ENCODE assay signal across 8 mouse cellular contexts in genomic region chr9:107709697-107710483, GRCm38 (mm10). TPM values are rescaled to one million over a fixed set of nuclear protein-coding genes. Genes with fewer than 3 reads are reported as not detected.
DNase-seq lines count a peak whose midpoint lies in the region; ATAC-seq and TF ChIP-seq lines count a peak whose summit lies in the region.

Gene Sema3f, minus strand, starts transcription at chr9:107710475.

- TF ChIP-seq CTCF in lung, adult 2 months (IDR thresholded peaks at IDR 0.05; ENCODE audit: insufficient read depth, low read length), result peak; percentile 59
- peak; percentile 53; the same call in 1 of the 2 replicates for TF ChIP-seq CTCF in thymus, adult 2 months (IDR thresholded peaks at IDR 0.05; ENCODE audit: borderline replicate concordance, control insufficient read depth, extremely low read depth, insufficient read depth, low read length, poor library complexity)

- WGBS in forebrain, embryonic 13.5 days, result under 1% methylated on average over 63 of the region's 86 CpGs
- WGBS in lung, adult 2 months, result 2% methylated on average over 81 of the region's 86 CpGs
- WGBS in thymus, adult 2 months, result 2% methylated on average over 86 of the region's 86 CpGs

- H3K4me1 ChIP-seq in ES-E14 (ENCODE audit: control insufficient read depth in 2 of 2, insufficient read depth in 2 of 2, low read length in 2 of 2, poor library complexity in 1 of 2), result peaks cover 11 to 48% of the 10 kb centered on the region in 2 experiments
- H3K4me1 ChIP-seq in forebrain, embryonic 13.5 days, result peaks cover 60% of the 10 kb centered on the region
- H3K4me1 ChIP-seq in lung, adult 2 months (ENCODE audit: control insufficient read depth, insufficient read depth, low read length), result peaks cover 5% of the 10 kb centered on the region
- peaks cover 28% of the 10 kb centered on the region for H3K4me1 ChIP-seq in thymus, adult 2 months (replicated peaks; ENCODE audit: control insufficient read depth, insufficient read depth, low read length)

- ATAC-seq in cerebellum, adult (ENCODE audit: insufficient number of reproducible peaks, low FRiP score, low TSS enrichment), result peak; percentile 50
- peak; percentile 77 for ATAC-seq in forebrain, embryonic 13.5 days

- peak within 1 kb of the TSS; percentile 63 for H3K9ac ChIP-seq in ES-E14 (ENCODE audit: insufficient read depth, low read depth, low read length, poor library complexity, severe bottlenecking)
- H3K9ac ChIP-seq in forebrain, embryonic 13.5 days, result peak within 1 kb of the TSS; percentile 80

- H3K9me3 ChIP-seq in ES-E14 (ENCODE audit: control insufficient read depth, insufficient read depth, low read depth, low read length), result no peaks in the 10 kb centered on the region
- H3K9me3 ChIP-seq in forebrain, embryonic 13.5 days (replicated peaks), result no peaks in the 10 kb centered on the region

- peaks cover 54% of the 10 kb centered on the region for H3K27me3 ChIP-seq in forebrain, embryonic 13.5 days
- peaks cover 11% of the 10 kb centered on the region for H3K27me3 ChIP-seq in thymus, adult 2 months (ENCODE audit: control insufficient read depth, insufficient read depth, low read length)

- TF ChIP-seq POLR2A in lung, adult 2 months (IDR thresholded peaks at IDR 0.05; ENCODE audit: borderline replicate concordance, extremely low read depth, low read depth, low read length), result peak; percentile 88; the same call in 1 of the 2 replicates
- TF ChIP-seq POLR2A in thymus, adult 2 months (IDR thresholded peaks at IDR 0.05; ENCODE audit: control insufficient read depth, extremely low read depth, insufficient read depth, low read length, poor library complexity), result peak; percentile 46

- H3K27ac ChIP-seq in ES-E14 (ENCODE audit: insufficient read depth, low read depth, low read length, poor library complexity, severe bottlenecking), result no peak within 1 kb of the TSS
- peak within 1 kb of the TSS; percentile 70 for H3K27ac ChIP-seq in forebrain, embryonic 13.5 days
- H3K27ac ChIP-seq in thymus, adult 2 months (ENCODE audit: control insufficient read depth, insufficient read depth, low read length), result no peak within 1 kb of the TSS

- DNase-seq in ES-E14 (ENCODE audit: low read depth, low spot score), result peak; percentile 67
- DNase-seq in heart, postnatal 10 days, result peak; percentile 83 to 84
- peak; percentile 88 to 94 for DNase-seq in kidney, postnatal 4 days
- peak; percentile 85 for DNase-seq in lung, adult 2 months
- peak; percentile 67 for DNase-seq in ovary, adult 18-20 months (ENCODE audit: low spot score)
- peak; percentile 83 for DNase-seq in thymus, adult 2 months

- intact Hi-C loops in heart, postnatal 10 days (cut with DNase I), result loop anchor here (2.0 kb wide), 1 partner anchor 29 kb away; no protein-coding TSS in a partner anchor

- peak within 1 kb of the TSS; percentile 86 for H3K4me2 ChIP-seq in forebrain, embryonic 13.5 days

- in situ Hi-C loops in ES-E14 (cut with MboI; ENCODE audit: low sequenced_read_pairs in 2 of 2, unreplicated experiment in 2 of 2), result no loop called here

- no peaks in the 10 kb centered on the region for H3K36me3 ChIP-seq in ES-E14 (ENCODE audit: control insufficient read depth, insufficient read depth, low read length, poor library complexity, severe bottlenecking)
- peaks cover 5% of the 10 kb centered on the region for H3K36me3 ChIP-seq in forebrain, embryonic 13.5 days (ENCODE audit: poor library complexity, severe bottlenecking)
- no peaks in the 10 kb centered on the region for H3K36me3 ChIP-seq in thymus, adult 2 months (ENCODE audit: control insufficient read depth, insufficient read depth, low read length)

- peak within 1 kb of the TSS; percentile 84 to 89 for H3K4me3 ChIP-seq in ES-E14 (ENCODE audit: insufficient read depth in 1 of 2, low read depth in 1 of 2, low read length in 2 of 2, poor library complexity in 1 of 2, severe bottlenecking in 1 of 2)
- peak within 1 kb of the TSS; percentile 65 for H3K4me3 ChIP-seq in forebrain, embryonic 13.5 days
- peak within 1 kb of the TSS; percentile 87 for H3K4me3 ChIP-seq in lung, adult 2 months (replicated peaks; ENCODE audit: extremely low read depth, low read depth, low read length)
- H3K4me3 ChIP-seq in thymus, adult 2 months (ENCODE audit: control insufficient read depth, insufficient read depth, low read length), result peak within 1 kb of the TSS; percentile 58

TF ChIP-seq in ES-E14, 5 proteins besides CTCF, POLR2A, EP300 and RAD21:
- TF ChIP-seq CHD2 (IDR thresholded peaks at IDR 0.05; ENCODE audit: low read depth, low read length) (no peak), ZC3H11A (IDR thresholded peaks at IDR 0.05; ENCODE audit: borderline replicate concordance, low read depth, low read length) (no peak), ZNF384 (IDR thresholded peaks at IDR 0.05; ENCODE audit: low read depth, low read length) (no peak), HCFC1 (IDR thresholded peaks at IDR 0.05; ENCODE audit: borderline replicate concordance, insufficient read depth, low read length) (no peak), MAFK (IDR thresholded peaks at IDR 0.05; ENCODE audit: insufficient read depth, low read depth, low read length) (no peak)

RNA-seq across cellular contexts. Expression of gene Sema3f, which starts in this region (rescaled TPM):
- total RNA-seq in ES-E14 (2012; rRNA removed), result 11.5 and 11.6 TPM in 2 replicates
- polyA plus RNA-seq in forebrain, embryonic 13.5 days (2015; fragmentation: Nextera tagmentation; extraction: Ambion mirVana), result 6.8 and 7.7 TPM in 2 replicates
- 10 to 100 TPM; 19.4 to 22.2 TPM for total RNA-seq in heart, postnatal 10 days (2021)
- polyA plus RNA-seq in lung, adult 2 months (2012; rRNA removed), result 318 and 413 TPM in 2 replicates
- polyA plus RNA-seq in thymus, adult 2 months (2012; rRNA removed), result 35.5 and 41.3 TPM in 2 replicates
